Mouse (Mus musculus) neural tube, embryonic 12.5 days (tissue): ENCODE data around the gene Rplp0. TPM values are rescaled to one million over a fixed set of nuclear protein-coding genes. Genes with fewer than 3 reads are reported as not detected.

Experiments used
- ATAC-seq: fragments of 200-750 bp; cut with Nextera tagmentation; 2 replicates; pipeline ENCODE4 v1.8.0; 2017; ENCODE audit warnings: low read depth, mild to moderate bottlenecking, moderate TSS enrichment, moderate library complexity; ENCODE audit not compliant: low FRiP score
- H3K27ac ChIP-seq: fragments of 300-500 bp; sonication (generic); 2 replicates; pipeline ENCODE4 v1.5.1; 2016
- H3K27me3 ChIP-seq: fragments of 300-500 bp; sonication (generic); replicated peaks from 2 replicates; pipeline ENCODE4 v1.6.1; 2016; ENCODE audit warnings: mild to moderate bottlenecking
- H3K36me3 ChIP-seq: fragments of 300-500 bp; sonication (generic); 2 replicates; pipeline ENCODE4 v1.6.1; 2016; ENCODE audit warnings: mild to moderate bottlenecking
- H3K4me1 ChIP-seq: fragments of 300-500 bp; sonication (generic); 2 replicates; pipeline ENCODE4 v1.6.1; 2016
- H3K4me2 ChIP-seq: fragments of 300-500 bp; sonication (generic); replicated peaks from 2 replicates; pipeline ENCODE4 v1.6.1; 2016; ENCODE audit warnings: mild to moderate bottlenecking
- H3K4me3 ChIP-seq: fragments of 300-500 bp; sonication (generic); 2 replicates; pipeline ENCODE4 v1.5.1; 2016
- H3K9ac ChIP-seq: fragments of 300-500 bp; sonication (generic); 2 replicates; pipeline ENCODE4 v1.6.1; 2016; ENCODE audit warnings: mild to moderate bottlenecking
- H3K9me3 ChIP-seq: fragments of 300-500 bp; sonication (generic); 2 replicates; pipeline ENCODE4 v1.6.1; 2016; ENCODE audit warnings: mild to moderate bottlenecking
- WGBS: fragments of 180-500 bp; shearing (Covaris S2); methylation state at CpG from one replicate; pipeline ENCODE4 v1.1.7; 2016; 5-methylcytosine and 5-hydroxymethylcytosine counted together
- polyA plus RNA-seq: library from polyadenylated mRNA; unstranded; fragments of >200 nt; fragmentation: Nextera tagmentation; extraction: Ambion mirVana; gene quantifications from 2 replicates; pipeline ENCODE4 v1.2.1, GENCODE M21; 2016

Rplp0 gene
- polyA plus RNA-seq, 1 experiment from 2014 or later, result 843 TPM

DNA sequence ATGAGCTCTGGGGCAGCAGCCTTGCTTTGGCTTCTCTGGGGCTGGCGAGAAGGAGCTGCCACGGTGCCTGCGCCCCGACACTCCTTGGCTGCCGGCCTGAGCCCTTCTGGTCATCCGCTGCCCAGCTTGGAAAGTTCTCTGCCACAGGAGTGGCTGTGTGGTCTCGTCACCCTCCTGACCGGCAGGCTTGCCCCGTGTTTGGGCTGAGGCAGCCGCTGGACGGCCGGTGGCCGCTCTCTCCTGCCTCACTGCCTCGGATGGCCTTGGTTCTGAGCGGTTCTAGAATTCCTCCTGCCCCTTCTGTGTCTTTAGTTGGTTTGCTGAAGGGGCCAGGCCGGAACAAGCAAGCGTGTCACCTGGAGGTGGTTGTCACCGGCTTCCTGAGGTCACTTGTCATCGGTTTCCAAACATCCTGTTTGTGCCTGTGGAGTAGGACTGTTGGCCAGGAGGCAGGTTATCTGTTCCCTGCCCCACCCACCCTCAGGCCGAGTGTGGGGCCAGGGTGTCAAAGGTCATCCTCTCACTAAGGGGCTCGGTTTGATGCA is 38.9 kb upstream of the Rplp0 start:
- no peaks in the 10 kb centered on the region for H3K27me3 ChIP-seq
- WGBS, result 71% methylated on average over 21 of the region's 21 CpGs
- no peak overlapping the region for H3K27ac ChIP-seq
- no peak overlapping the region for H3K4me2 ChIP-seq
- no peak overlapping the region for H3K4me3 ChIP-seq
- H3K4me1 ChIP-seq, result peaks cover 14% of the 10 kb centered on the region
- no peak overlapping the region for H3K9ac ChIP-seq
- ATAC-seq, result no peak
- H3K36me3 ChIP-seq, result peaks cover 3% of the 10 kb centered on the region; the same call in 1 of the 2 replicates
- no peaks in the 10 kb centered on the region for H3K9me3 ChIP-seq

- Histone ChIP-seq H3K4me1 (peaks cover 12% of the 10 kb centered on the region), H3K9ac (no peak overlapping the region), H3K9me3 (no peaks in the 10 kb centered on the region), H3K4me2 (peak overlapping the region; percentile 10; the same call in 1 of the 2 replicates), H3K27me3 (no peaks in the 10 kb centered on the region), H3K27ac (no peak overlapping the region), H3K36me3 (no peaks in the 10 kb centered on the region), H3K4me3 (no peak overlapping the region)
- ATAC-seq, result no peak
- WGBS, result 69% methylated on average over 20 of the region's 21 CpGs
Measured at GRCm38 (mm10) chr5:115521553-115522461, 37.5 kb upstream of the Rplp0 start.

- no peaks in the 10 kb centered on the region for H3K27me3 ChIP-seq
- 78% methylated on average over 4 of the region's 4 CpGs for WGBS
- H3K4me3 ChIP-seq, result no peak overlapping the region
- H3K27ac ChIP-seq, result no peak overlapping the region
- H3K4me1 ChIP-seq, result peaks cover 12% of the 10 kb centered on the region
- H3K9ac ChIP-seq, result no peak overlapping the region
- H3K9me3 ChIP-seq, result no peaks in the 10 kb centered on the region
- H3K36me3 ChIP-seq, result no peaks in the 10 kb centered on the region
- no peak for ATAC-seq
- no peak overlapping the region for H3K4me2 ChIP-seq
Measured at GRCm38 (mm10) chr5:115522531-115522930, 36.7 kb upstream of the Rplp0 start.

DNA sequence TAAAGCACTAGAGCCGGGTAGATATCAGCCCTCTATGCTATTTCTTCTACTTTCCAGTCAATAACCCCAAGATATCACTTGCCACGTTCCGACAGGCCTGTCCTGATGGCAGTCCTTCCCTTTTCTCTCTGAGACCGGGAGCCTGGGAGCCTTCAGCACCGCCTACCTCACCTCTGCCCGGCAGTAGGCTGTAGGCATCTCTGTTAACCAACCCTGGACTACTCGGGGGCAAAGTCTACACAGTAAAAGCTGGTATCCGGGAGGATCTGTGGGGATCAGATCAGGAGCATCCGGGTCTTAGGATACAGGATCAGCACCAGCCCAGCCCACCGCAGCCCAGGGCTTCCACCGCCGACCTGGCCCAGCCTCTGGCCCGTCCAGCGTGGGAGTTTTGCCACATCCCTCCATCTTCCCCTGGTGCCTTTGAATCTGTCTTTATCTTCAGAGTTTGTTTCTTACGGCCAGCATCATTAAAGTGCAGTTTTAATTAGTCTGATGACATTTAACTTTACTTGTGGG is 36.2 kb upstream of the Rplp0 start:
- no peak overlapping the region for H3K27ac ChIP-seq
- ATAC-seq, result no peak
- 80% methylated on average over 15 of the region's 15 CpGs for WGBS

GRCm38 (mm10) chr5:115523971-115524370 is 35.3 kb upstream of the Rplp0 start:
- ATAC-seq, result no peak
- no peak overlapping the region for H3K9ac ChIP-seq

More for the DNA sequence above, 36.2 kb upstream of the Rplp0 start:
- Histone ChIP-seq H3K36me3 (no peaks in the 10 kb centered on the region), H3K4me3 (no peak overlapping the region), H3K9me3 (no peaks in the 10 kb centered on the region), H3K4me1 (peaks cover 12% of the 10 kb centered on the region), H3K4me2 (no peak overlapping the region), H3K27me3 (no peaks in the 10 kb centered on the region), H3K9ac (no peak overlapping the region)

GRCm38 (mm10) chr5:115524471-115524870 is 34.8 kb upstream of the Rplp0 start:
- H3K27me3 ChIP-seq, result no peaks in the 10 kb centered on the region
- 52% methylated on average over 12 of the region's 12 CpGs for WGBS
- no peak for ATAC-seq
- H3K9ac ChIP-seq, result no peak overlapping the region
- no peaks in the 10 kb centered on the region for H3K36me3 ChIP-seq
- H3K4me2 ChIP-seq, result peak overlapping the region; percentile 36
- H3K4me3 ChIP-seq, result no peak overlapping the region
- no peak overlapping the region for H3K27ac ChIP-seq
- no peaks in the 10 kb centered on the region for H3K9me3 ChIP-seq
- H3K4me1 ChIP-seq, result peaks cover 16% of the 10 kb centered on the region

More at GRCm38 (mm10) chr5:115523971-115524370, 35.3 kb upstream of the Rplp0 start:
- Histone ChIP-seq H3K9me3 (no peaks in the 10 kb centered on the region), H3K4me1 (peaks cover 15% of the 10 kb centered on the region), H3K27ac (no peak overlapping the region), H3K36me3 (no peaks in the 10 kb centered on the region), H3K4me2 (peak overlapping the region; percentile 36), H3K27me3 (no peaks in the 10 kb centered on the region), H3K4me3 (no peak overlapping the region)
- 5% methylated on average over 15 of the region's 15 CpGs for WGBS

DNA sequence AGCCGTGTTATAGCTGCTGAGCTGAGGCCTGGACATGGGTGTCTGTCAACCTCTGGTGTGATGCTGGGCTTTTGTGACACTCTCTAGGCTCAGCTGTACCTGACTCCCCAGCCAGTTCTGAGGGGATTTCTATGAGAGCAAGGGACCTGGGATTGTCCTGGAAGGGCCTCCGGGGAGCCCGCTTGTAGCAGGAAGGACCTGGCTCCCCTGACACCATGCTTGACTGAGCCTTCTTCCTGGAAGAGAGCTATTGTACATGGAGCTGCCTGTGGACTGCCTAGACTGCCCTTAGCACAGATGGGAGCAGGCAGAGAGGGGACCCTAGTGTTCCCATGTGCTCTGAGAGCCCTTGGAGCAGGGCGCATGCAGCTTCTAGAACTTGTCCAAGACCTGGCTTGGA is 33.9 kb upstream of the Rplp0 start:
- no peak overlapping the region for H3K4me3 ChIP-seq
- no peaks in the 10 kb centered on the region for H3K27me3 ChIP-seq
- H3K4me2 ChIP-seq, result no peak overlapping the region
- 93% methylated on average over 4 of the region's 4 CpGs for WGBS
- peaks cover 24% of the 10 kb centered on the region for H3K4me1 ChIP-seq
- no peaks in the 10 kb centered on the region for H3K36me3 ChIP-seq
- no peak for ATAC-seq
- no peaks in the 10 kb centered on the region for H3K9me3 ChIP-seq
- no peak overlapping the region for H3K27ac ChIP-seq
- no peak overlapping the region for H3K9ac ChIP-seq

DNA sequence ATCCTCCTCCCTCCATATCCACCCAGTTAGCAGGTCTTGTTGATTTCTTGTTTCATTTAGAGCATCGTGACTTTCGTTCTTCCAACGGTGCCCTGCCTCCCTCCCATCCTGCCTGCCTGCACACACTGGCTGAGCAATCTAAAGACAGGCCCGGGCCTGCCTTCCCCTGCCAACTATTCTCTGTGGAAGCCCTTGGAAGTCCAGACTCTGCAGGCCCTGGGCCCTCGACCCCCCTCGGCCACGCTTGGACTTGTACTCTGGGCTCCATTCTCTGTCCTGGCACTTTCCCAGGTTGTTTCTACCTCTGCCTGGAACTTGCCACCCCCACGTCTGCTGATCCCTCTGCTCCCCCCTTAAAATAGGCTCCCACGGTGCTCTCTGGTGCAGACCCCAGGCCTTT is 33.3 kb upstream of the Rplp0 start:
- H3K27me3 ChIP-seq, result no peaks in the 10 kb centered on the region
- H3K9me3 ChIP-seq, result no peaks in the 10 kb centered on the region
- H3K4me3 ChIP-seq, result no peak overlapping the region
- H3K9ac ChIP-seq, result no peak overlapping the region
- H3K36me3 ChIP-seq, result no peaks in the 10 kb centered on the region
- H3K4me2 ChIP-seq, result no peak overlapping the region
- 88% methylated on average over 9 of the region's 9 CpGs for WGBS
- ATAC-seq, result no peak
- H3K4me1 ChIP-seq, result peaks cover 29% of the 10 kb centered on the region
- no peak overlapping the region for H3K27ac ChIP-seq

- Histone ChIP-seq H3K27ac (no peak overlapping the region), H3K4me1 (peaks cover 36% of the 10 kb centered on the region), H3K9ac (no peak overlapping the region), H3K9me3 (no peaks in the 10 kb centered on the region), H3K4me3 (no peak overlapping the region), H3K36me3 (no peaks in the 10 kb centered on the region), H3K4me2 (no peak overlapping the region), H3K27me3 (no peaks in the 10 kb centered on the region)
- no peak for ATAC-seq
- 91% methylated on average over 17 of the region's 17 CpGs for WGBS
Measured at GRCm38 (mm10) chr5:115526456-115527202, 32.6 kb upstream of the Rplp0 start.

DNA sequence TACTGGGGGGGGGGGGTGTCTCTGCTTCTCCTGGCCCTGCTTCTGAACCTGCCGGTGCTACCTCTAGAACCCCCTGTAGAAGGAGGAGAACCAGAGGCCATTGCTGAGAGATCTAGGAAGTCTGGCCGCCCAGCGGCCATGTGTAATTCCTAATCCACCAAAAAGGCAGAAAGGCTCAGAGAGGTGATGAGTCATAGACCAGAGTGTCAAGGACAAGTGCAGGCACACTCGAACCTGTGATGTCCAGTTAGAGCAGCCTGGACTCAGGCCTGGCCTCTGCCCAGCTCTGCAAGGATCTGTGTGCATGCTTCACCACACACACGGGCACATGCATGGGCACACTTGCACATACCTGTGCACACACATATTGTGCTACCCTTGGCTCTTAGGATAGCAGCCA is 31.1 kb upstream of the Rplp0 start:
- WGBS, result 89% methylated on average over 5 of the region's 5 CpGs
- ATAC-seq, result no peak
- H3K4me3 ChIP-seq, result no peak overlapping the region
- no peaks in the 10 kb centered on the region for H3K36me3 ChIP-seq
- peaks cover 43% of the 10 kb centered on the region for H3K4me1 ChIP-seq
- no peaks in the 10 kb centered on the region for H3K9me3 ChIP-seq
- no peaks in the 10 kb centered on the region for H3K27me3 ChIP-seq
- H3K9ac ChIP-seq, result no peak overlapping the region
- no peak overlapping the region for H3K4me2 ChIP-seq
- no peak overlapping the region for H3K27ac ChIP-seq

- H3K36me3 ChIP-seq, result no peaks in the 10 kb centered on the region
- H3K27ac ChIP-seq, result no peak overlapping the region
- WGBS, result 75% methylated on average over 8 of the region's 8 CpGs
- peaks cover 45% of the 10 kb centered on the region for H3K4me1 ChIP-seq
- H3K9me3 ChIP-seq, result no peaks in the 10 kb centered on the region
- H3K9ac ChIP-seq, result no peak overlapping the region
- no peaks in the 10 kb centered on the region for H3K27me3 ChIP-seq
- H3K4me3 ChIP-seq, result no peak overlapping the region
- no peak for ATAC-seq
- H3K4me2 ChIP-seq, result no peak overlapping the region
Measured at GRCm38 (mm10) chr5:115529364-115529741, 29.9 kb upstream of the Rplp0 start.
